Mouse (Mus musculus) thymus, postnatal 25 days (tissue): Measurements from ENCODE around the gene Ptprj.

ENCODE experiments used
- DNase-seq: peaks from one replicate; pipeline ENCODE4 v3.0.0; 2022

The Ptprj gene

DNA sequence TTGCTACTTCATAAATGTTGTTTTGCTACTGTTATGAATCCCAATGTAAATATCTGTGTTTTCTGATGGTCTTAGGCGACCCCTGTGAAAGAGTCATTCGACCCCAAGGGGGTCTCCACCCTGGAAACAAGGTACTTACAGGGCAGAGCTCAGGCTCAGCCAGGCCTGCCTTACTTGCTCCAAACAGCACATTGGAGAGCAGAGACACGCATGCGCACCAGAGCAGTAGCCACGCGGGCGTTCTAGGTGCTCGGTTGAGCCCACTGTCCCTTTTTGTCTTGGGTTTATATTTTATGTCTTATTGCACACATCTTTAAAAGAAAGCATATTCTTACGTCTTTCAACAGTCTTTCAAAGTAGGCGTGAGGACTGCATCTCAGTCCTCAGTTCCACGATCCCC is 22.1 kb downstream of the Ptprj start:
- DNase-seq = no peak

DNA sequence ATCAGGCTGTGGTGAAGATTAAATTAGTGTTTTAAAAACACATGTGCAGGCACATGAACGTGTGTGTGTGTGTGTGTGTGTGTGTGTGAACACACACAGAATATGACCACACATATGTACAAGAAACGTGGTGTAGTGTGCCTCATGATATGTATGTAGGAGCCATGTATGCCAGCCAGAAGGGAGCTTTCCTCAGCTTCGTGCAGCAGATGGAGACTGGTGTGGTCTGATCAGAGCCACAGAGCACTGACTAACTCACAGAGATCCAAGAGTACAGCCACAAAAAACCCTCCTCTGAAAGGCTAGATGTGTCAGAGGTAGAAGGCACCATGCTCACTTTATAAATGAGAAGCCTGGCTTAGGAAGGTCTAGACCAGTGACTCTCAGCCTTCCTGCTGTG is 22.5 kb downstream of the Ptprj start:
- DNase-seq = no peak

DNA sequence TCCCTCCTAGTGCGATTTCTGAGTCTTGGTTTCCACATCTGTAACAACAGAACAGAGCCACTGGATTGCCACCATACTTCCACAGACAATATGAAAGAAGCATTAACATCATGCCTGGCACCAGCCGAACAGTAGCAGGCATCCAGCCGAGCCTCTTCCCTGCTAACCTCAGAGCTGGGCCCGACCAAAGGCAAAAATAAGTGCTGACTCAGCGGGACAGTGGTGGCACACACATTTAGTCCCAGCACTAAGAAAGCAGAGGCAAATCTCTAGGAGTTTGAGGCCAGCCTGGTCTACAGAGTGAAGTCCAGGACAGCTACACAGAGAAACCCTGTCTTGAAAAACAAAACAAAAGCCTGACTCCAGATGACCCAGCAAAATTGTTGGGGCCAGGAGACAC is 24.7 kb downstream of the Ptprj start:
- no peak for DNase-seq

DNA sequence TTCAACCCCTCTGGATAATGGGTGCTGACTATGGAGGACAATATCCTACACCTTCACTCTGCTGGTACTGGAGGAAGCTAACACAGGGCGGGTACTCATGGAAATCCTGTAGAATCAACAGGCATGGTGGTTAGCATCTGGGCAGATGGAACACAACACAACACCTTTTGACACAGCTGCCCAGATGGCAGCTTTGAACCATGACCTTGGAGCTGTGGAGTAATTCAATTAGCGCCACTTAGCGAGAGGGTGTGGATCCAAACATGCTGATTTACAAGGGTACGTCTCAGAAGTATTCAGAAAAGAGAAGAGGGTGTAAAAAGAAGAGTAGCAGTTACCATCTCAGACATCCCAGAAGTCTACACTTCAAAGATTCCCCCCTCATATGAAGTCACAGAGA is 25.6 kb downstream of the Ptprj start:
- no peak for DNase-seq

DNA sequence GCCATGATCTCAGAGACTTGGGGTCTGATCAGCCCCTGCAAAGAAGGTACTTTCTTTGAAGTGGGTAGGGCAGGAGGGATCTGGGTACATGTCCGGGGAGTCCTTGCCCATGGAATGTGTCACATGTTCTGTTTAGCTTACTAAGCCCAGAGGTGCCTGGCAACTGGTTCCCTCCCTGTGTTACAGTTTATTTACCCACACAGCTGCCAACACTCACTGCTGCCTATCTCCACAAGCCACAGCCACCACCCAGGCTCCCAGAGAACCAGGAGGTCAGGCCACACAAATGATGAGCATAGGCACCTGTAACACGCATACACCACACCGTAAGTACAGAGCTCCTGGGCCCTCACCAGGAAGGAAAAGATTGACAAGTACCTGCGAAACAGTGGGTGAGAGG is 26.6 kb downstream of the Ptprj start:
- DNase-seq = no peak

DNA sequence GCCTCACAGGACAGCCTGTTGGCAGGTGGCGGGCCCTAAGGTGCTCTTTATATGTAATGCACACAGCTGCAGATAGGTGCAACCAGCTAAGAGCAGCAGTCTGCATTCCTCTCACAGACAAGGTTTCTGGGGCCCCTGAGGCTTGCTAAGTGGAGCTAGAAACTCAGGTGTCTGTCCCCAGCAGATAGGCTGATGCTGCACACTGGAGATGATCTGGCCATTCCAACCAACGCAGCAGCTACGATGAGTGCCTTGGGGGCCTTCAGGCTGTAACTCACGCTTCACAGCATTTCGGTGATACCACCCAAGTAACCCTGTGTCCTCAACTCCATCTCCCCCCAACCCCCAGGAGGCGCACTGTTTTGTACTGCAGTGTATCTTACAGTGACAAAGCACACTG is 29.8 kb downstream of the Ptprj start:
- no peak for DNase-seq

DNA sequence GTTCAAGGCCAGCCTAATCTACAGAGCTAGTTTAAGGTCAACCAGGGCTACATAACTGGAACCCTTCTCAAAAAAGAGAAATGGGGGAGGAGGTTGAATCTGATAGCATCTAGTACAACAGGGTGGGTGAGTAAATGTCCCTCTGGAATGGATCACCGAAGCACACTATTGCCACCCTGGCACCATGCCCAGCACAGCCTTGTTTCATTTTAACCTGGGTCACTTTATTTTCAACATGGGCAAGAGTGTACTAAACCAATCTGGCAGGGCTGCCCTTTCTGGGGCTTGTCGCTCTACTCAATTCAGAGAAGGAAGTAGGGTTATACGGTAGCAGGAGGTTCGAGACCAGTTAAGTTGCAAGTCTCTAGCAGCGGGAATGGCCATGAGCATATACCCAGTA is 31.9 kb downstream of the Ptprj start:
- DNase-seq = no peak

DNA sequence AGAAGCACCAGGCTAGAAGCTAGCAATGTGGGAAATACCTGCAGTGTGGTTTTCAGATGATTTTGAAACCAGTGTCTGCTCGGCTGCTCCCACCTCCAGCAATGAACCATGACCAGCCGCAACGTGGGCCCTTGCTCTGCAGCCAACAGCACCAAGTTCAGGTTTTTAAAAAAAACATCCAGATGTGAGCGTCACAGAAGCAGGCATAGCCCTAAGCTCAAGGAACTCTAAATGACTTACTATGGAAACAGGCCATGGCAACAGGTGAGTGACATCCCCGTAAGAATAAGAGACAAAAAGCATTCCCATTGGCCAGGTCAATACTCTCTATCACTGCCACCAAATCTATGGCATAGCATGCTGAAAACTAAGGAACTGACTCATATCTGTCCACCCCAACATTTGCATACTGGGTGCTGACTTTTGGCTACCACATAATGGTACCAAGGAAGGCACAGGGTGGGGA is 33.3 kb downstream of the Ptprj start:
- DNase-seq = no peak

DNA sequence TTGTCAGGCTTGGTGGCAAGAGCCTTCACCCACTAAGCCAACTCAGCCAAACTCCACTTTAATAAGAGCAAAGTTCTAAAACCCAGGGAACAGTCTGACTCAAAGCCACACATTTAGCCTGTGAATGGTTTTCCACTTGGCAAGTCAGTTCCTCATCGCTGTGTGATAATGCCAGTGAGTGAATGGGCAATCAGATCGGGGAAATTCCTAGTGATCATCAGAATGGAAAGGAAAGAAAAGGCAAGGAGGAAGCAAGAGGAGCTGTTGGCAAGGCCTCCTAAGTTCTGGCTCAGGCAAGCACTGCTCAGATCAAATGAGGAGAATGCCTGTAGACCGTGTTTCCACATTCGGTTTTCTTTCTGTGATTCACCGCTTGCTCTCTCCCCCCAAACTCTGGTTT is 35.2 kb downstream of the Ptprj start:
- no peak for DNase-seq

DNA sequence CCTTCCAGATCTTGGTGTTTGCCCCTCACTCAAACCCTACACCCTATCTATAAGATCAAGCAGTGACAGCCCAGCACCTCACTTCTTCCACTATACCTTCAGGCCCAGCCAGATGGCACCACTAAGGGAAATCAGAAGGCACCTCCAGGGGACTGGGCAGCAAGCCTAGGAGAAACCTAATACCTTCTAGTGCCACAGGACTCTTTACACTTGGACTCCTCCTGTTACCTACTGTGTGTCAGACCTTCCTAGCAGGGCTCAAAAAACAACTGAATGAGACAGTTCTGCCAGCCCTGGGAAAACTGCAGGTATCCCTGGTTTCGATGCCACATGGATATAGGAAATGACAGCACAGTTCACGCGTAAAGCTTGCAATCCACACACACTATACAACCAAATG is 36.5 kb downstream of the Ptprj start:
- DNase-seq = no peak

DNA sequence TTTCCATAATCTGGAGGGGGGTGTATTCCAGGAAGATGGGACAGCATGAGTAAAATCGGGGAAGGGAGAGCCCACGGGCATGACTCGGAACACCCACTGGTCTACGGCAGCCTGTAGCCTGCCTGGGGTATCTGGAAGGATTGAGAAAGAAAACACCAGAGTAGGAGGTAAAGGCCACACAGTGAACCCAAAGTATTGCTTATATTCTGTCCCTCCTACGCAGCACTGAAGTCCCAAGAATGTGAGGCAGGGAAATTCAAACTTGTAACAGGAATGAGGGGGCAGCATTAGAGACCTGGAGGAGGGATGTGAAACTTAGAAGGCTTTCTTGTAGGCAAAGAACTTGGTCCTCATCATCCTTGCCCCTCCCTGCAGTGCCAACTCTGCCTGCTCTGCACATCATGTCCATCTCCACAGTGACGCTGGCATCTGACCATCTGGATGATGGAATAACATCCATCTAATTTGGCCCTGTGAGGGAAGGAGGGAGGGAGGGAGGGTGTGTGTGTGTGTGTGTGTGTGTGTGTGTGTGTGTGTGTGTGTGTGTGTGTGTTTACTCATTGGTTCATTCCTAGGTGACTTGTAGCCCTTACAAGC is 37.2 kb downstream of the Ptprj start:
- DNase-seq = no peak

DNA sequence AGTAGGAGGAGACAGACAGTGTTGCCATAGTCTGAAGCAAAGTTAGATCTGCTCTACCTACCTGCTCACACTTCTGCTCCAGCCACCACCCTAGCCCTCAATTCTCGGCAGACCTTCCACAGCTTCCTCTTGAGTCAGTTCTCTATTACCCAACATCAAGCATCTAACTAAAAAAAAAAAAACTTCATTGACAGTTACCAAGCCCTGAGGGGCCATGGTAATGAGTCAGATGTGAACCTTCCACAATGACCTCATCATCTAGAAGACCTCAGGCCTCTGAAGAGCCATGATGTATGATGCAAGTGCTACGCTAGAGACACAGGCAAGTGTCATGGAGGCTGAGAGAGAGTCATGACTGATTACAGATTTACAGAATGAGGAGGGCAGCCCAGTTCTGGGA is 37.8 kb downstream of the Ptprj start:
- DNase-seq = no peak

DNA sequence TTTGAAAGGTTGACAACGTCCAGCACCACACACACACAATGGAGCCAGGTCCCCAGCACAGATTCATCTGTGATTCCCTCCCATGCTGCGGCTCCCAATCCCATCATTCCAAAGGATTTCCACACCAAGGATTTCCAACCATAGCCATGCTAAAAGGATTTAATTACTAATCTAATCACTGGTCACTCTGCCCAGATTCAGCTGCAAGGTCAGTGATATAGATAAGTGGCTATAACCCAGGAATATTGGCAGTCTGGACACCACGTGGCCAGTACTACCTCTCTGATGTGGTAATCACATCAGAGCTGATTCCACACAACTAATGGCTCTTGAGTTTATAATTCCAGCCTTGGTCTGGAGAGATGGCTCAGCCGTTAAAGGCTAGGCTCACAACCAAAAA is 41.2 kb downstream of the Ptprj start:
- no peak for DNase-seq

DNA sequence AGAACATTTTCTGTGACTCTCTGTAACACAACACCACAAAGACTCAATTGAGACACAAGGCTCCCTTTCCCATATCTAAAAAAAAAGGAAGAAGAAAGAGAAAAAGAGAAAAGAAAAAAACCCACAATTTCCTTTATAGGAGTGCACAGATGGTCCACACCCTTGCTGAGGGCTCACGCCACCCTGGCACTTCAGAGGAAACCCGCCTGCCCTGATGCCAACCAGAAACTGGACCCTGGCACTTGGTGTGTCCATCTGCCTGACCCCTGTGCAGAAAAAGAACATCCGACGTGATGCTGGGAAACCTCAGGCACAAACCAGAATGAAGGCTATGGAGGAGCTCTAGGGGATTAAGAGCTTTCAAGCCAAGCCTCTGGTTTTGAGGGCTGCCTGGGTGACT is 43.2 kb downstream of the Ptprj start:
- DNase-seq = no peak

DNA sequence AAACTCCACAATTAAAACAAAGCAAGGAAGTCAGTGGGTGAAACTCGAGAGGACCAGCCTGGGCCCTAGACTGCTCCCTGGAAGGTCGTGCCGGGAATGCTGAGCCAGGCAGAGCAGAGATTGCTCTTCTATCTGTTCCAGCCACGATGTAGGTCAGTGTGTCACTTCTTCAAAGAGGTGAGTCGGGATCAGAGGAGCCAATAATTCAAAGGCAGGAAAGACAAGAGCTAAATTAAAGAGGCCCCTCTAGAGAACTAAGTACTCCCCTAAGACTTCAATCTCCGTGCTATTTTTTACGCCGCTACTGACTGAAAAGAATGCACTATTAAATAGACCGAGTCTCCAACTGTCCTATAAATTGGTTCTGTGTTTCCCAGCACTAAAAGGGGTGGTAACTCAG is 43.9 kb downstream of the Ptprj start:
- DNase-seq = no peak

DNA sequence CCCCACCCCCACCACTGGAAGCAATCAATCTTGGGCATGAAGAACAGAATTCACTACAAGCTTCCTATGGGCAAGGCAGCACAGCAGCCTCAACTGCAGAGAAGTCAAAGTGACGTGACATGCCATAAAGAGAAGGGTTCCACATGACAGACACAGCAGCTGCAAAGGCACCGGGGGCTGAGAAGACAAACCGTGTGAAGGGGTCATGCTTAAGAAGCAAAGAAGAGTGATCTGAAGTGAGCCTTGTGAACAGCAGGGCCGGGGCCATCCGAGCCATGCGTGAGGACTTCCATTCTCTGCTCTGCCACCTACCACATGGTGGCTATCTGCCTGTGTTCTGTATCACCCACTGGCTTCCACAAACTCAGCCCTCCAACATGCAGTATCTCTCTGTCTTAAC is 45.7 kb downstream of the Ptprj start:
- no peak for DNase-seq

DNA sequence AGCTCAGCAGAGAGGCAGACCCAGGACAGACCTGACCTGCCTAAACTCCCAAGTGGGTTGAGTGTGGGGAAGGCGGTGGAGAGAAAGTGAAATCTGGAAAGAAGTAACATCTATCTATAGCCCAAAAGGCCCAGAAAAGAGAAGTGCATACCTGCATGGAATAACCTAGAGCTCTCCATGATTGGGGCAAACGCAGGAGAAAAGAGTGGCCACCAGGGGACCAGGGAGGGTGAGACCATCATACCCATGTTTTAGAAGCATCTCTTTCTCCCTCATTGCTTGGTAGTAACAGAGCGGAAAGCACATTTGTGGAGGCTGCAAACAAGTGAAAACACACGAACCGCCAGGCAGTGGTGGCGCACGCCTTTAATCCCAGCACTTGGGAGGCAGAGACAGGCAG is 46.5 kb downstream of the Ptprj start:
- no peak for DNase-seq

DNA sequence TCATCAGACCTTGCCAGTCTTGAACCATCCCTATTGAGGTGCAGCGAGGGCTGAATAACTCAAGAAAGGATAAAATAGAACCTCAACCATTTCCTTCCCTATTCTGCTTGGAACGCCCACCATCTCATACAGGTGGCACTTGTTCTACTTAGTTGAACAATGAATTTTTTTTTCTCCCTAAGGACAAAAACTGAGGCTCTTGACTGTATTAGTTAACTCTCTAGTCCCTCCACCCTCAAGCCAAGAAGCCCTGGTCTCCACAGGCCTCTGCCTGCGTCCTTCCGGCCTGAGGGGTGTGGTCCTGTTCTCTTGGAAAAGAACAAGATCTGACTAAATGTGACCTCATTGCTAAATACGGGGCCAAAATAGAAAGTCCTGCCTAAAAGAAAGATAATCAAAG is 48.4 kb downstream of the Ptprj start:
- no peak for DNase-seq

DNA sequence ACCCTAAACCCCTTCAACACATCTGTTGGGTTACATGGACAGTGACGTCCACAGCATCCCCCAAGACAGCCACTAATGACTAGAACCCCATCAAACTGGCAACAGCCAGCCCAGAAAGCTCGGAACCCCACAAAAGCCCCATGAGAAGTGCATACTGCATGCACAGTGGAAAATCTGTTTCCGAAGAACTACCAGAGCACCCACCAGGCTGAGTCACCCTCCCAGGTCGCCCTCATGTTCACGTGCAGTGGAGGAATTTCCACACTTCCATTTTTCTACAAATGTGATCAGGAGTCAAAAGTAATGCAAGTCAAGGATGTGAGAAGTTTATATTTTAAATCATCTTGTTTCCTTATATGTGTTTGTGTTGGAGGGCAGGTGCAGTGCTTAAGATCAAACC is 52.3 kb downstream of the Ptprj start:
- DNase-seq = no peak

DNA sequence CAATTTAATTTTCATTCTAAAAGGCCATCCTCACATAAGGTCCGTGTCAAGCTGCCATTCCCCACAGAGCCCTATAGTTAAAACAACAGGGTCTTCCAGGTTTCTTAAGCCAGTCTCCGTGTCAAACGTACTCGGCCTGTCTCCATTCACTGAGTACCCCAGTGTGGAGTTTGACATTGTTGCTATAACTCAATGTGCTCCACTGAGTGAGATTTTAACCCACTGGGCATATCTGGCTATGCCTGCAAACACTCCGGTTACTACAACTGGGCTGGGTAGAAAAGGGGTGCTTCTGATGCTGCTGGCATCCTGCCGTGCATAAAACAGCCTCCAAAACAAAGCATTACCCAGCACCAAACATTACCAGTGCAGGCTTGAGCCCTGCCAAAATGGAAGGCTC is 53.5 kb downstream of the Ptprj start:
- DNase-seq = no peak

DNA sequence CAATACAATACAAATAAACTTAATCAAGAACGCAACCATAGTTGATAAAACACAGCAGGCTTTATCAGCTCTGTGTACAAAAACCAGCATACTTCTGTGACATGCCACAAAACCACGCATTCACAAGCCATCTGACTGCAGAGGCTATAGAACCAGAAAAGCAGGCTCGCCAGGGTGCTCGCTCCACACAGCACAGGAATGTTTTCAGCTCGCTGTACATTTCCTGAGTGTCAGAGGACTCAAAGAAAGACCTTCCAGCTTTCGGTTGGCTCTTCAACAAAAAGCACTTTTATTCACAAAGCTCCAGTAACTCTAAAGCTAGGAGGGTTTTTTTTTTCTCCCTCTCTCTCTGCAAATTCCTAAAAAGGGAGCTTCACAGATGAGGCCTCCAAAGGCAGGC is 53.9 kb downstream of the Ptprj start:
- no peak for DNase-seq

DNA sequence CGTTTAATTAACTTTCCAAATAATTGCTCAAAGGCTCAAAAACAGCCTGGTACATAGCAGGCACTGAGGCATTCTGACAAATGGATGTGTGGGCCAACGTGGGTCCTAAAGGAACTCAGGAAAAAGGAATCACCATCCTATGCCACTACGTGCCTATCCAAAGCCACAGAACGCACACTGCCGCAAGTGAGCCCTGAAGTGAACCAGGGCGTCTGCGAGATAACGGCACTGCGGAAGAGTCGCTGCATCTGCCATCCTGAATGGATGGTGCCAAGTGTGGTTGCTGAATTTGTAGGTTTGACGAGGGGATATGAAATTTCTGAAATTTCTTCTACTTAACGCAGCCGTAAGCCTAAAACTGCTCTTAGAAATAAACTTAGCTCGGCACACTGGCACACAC is 54.6 kb downstream of the Ptprj start:
- DNase-seq = no peak

DNA sequence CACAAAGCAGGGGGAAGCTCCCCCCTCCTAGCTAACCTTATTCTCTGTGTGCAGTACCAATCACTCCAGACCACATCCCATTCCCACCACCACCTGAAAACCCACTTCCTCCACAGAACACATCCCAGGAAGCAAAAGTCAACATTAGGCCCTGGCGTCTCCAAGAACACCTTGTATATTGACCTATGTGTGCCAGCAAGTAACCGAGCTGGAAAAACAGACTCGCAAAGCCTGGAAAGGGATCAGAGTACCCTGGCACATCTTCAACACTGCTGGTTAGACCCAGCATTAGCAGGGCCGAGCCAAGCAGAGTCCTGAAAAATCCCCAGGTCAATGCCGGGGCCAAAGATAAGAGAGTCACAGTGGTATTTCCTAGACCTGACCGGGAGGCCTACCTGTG is 58.0 kb downstream of the Ptprj start:
- DNase-seq = no peak

DNA sequence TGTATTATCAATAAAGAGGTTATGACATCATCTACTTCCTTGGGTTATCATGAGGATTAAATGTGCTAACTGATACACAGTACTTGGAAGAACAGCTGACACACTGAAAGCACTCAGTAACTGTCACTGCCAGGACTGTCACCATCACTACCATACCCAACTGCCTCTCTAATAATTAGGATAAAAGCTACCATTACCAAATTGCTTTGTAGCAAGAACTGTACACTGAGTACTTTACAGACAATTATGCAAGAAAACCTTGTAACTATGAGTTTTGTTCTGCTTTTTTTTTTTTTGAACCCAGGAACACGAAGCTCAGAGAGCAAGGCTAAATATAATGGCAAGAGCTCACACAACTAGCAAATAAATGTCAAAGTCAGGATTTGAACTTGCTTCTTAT is 58.5 kb downstream of the Ptprj start:
- DNase-seq = no peak

DNA sequence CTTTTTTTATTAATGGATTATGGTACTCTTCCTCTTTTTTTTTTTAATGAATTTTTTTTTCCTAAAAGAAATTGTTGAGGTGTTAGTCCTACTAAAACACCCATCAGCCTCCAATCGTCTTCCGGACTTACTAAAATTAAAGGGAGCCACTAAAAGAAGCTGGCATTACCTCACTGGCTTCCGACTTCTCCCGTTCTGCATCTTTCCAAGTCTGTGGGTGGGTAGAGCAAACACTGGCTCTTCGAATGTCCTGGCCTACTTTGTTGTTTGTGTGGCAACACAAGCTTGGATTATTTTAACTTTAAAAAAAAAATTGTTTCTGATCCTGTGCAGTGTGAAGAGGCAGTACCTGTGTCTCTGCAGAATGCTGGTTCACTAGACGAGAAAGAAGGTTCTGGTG is 62.2 kb downstream of the Ptprj start:
- no peak for DNase-seq

DNA sequence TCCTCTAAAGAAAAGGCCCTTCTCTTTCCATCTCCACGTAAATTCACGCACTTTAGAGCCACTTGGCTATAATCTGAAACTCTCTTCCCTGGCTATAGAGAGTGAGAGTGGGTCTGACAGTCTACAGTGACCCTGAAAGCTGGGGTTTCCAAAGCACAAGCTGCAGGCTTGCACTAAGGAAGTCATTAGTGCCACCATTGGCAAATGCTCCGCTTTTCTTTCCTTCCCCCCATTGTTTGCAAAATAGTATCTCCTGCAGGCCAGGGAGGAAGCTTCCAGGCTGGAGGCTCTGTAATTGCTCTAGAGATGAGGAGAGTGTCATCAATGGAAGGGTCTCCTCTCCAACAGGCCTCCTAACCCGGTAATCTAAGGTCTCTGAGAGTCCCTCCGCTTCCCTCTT is 65.5 kb downstream of the Ptprj start:
- DNase-seq = no peak
